Mouse (Mus musculus): ENCODE results near the gene Tspan31. TPM values are rescaled to one million over a fixed set of nuclear protein-coding genes. Genes with fewer than 3 reads are reported as not detected.
A peak's percentile ranks its signal among the peaks of the same experiment; 100 is the strongest.
"Not testable (repeated sequence)": the region's sequence is repeated elsewhere in the genome, so short reads cannot be mapped to it uniquely, and the experiment has no call there.

Tspan31 gene
- total RNA-seq, 2 experiments from 2014 or later = 49.2 to 49.7 TPM

DNA sequence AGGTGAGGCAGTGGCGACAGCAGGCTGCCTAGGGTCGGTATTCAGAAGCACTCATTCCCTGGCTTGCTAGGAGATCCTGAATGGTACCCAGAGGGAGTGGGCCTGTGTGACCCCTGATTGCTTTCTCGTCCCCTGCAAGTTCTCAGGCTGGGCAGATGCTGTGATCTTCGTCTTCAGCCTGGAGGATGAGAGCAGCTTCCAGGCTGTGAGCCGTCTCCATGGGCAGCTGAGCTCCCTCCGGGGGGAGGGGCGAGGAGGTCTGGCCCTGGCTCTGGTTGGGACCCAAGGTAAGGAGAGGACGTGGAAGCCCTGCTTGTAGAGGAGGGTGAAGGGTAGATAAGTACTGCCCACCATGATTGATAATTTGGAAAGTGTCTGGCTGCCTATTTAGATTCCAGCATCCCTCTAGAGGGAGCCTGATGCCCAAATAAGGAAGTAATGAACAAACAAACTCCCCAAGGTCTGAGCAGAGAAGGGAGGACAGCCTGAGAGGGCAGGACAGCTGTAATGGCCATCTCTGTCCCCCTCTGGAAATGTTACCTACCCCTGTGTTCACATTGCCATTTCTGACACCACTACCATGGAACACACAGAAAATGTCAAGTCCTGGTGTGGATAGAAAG lies 13.3 kb upstream of the Tspan31 start:
- no peak for DNase-seq

GRCm38 (mm10) chr10:127081996-127082620 lies 12.0 kb upstream of the Tspan31 start:
- no peak for DNase-seq

- DNase-seq = peak; percentile 61
These were observed 11.1 kb upstream of the Tspan31 start for GRCm38 (mm10) chr10:127080901-127081780.

DNA sequence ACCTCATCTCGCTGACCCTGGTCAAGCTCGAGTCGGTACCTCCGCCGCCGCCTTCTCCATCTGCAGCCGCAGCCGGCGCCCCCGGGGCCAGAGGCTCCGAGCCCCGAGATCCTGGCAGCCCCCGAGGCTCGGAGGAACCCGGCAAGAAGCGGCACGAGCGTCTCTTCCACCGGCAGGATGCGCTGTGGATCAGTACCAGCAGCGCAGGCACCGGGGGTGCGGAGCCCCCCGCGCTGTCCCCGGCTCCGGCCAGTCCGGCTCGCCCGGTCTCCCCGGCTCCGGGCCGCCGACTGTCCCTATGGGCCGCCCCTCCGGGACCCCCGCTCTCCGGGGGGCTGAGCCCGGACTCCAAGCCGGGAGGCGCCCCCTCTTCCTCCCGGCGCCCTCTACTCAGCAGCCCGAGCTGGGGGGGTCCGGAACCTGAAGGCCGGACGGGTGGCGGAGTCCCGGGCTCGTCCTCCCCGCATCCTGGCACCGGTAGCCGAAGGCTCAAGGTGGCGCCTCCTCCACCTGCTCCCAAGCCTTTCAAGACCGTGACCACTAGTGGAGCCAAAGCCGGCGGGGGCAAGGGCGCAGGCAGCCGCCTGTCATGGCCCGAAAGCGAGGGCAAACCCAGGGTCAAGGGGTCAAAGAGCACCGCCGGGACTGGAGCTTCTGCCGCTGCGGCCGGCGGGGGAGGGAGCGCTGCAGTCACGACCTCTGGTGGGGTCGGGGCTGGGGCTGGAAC lies 9.8 kb upstream of the Tspan31 start:
- DNase-seq = peak; percentile 35

- peak; percentile 57 for DNase-seq
These were observed 8.9 kb upstream of the Tspan31 start for GRCm38 (mm10) chr10:127078677-127079575.

GRCm38 (mm10) chr10:127078001-127078676 lies 8.1 kb upstream of the Tspan31 start:
- DNase-seq = no peak

- no peak for DNase-seq
These were observed 7.5 kb upstream of the Tspan31 start for GRCm38 (mm10) chr10:127077515-127077914.

DNA sequence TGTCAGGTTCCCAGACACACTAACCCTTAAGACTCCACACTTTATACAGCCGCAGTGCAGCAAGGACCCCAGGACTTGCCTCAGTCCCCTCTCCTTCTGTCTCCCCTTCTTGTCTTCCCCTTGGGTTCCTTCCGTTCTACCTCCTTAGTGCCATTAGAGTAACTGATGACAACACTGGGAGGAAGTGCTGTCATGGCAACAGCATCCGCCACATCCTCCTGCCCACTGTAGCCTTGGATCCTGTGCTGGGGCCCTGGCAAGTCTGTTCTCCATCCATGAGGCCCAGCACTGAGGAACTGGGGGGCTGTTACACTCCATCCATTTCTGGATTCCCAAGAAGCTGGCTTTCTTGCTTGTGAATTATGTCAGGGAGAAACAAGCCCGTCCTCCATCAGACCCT lies 6.0 kb upstream of the Tspan31 start:
- DNase-seq = no peak

GRCm38 (mm10) chr10:127075651-127076050 lies 5.6 kb upstream of the Tspan31 start:
- DNase-seq = no peak

DNA sequence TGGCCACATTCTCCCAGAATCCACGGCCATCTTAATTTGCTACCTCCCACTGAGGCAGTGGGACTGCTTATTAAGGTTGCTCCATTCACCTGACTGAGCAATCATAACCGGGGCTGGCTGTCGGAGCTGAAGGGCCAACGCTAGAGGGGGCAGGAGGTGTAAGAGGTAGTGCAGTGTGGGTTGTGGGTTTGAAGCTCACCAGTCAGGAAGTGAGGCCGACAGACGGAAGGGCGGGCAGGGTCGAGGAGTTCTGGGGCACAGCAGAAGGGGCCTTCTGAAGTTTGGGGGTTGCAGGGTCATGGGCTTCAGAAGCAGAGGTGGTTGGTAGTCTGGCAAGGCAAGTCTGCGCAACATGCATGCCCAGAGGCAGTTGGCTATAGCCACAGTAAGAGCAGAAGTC lies 5.0 kb upstream of the Tspan31 start, which contains the start of gene Agap2:
TSS of gene Agap2 (plus strand) at position 205 of the 400 bp plus-strand sequence.
- no peak for DNase-seq

DNA sequence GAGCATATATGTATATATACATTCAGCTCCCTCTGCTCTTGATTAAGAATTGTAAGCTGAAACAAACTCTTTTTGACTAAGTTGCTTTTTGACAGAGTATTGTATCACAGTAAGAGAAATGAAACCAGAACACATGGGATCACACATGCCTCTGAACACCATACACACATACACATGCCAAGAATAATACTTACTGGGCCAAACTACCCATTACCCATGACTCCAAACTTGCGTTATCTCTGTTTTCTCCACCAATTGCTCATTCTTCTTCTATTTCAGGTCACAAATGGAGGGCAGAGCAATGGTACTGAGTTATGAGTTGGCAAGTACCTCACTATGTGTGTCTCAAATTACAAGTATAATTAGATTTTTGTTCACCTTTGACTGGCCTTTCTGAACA lies 3.9 kb upstream of the Tspan31 start:
- DNase-seq = no peak

GRCm38 (mm10) chr10:127072969-127073368 lies 2.9 kb upstream of the Tspan31 start:
- DNase-seq = not testable (repeated sequence)

- DNase-seq = not testable (repeated sequence)
These were observed 2.2 kb upstream of the Tspan31 start for GRCm38 (mm10) chr10:127072270-127072669.

DNA sequence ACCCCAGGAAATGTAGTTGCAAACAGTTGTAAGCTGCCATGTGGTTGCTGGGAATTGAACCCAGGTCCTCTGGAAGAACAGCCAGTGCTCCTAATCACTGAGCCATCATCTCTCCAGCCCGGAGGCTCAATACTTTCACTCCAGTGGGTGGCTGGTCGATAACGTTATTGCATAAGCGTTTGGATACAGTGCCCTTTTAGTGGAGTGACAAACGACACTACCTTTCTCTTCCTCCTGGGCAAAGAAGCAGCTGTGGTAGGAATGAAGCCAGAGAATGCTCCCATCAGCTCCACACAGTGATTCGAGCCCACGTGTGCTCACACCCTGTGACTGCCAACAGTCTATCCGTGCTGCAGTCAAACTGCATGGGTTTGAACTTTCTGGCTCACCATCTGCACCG lies 1.1 kb upstream of the Tspan31 start:
- DNase-seq = no peak

DNA sequence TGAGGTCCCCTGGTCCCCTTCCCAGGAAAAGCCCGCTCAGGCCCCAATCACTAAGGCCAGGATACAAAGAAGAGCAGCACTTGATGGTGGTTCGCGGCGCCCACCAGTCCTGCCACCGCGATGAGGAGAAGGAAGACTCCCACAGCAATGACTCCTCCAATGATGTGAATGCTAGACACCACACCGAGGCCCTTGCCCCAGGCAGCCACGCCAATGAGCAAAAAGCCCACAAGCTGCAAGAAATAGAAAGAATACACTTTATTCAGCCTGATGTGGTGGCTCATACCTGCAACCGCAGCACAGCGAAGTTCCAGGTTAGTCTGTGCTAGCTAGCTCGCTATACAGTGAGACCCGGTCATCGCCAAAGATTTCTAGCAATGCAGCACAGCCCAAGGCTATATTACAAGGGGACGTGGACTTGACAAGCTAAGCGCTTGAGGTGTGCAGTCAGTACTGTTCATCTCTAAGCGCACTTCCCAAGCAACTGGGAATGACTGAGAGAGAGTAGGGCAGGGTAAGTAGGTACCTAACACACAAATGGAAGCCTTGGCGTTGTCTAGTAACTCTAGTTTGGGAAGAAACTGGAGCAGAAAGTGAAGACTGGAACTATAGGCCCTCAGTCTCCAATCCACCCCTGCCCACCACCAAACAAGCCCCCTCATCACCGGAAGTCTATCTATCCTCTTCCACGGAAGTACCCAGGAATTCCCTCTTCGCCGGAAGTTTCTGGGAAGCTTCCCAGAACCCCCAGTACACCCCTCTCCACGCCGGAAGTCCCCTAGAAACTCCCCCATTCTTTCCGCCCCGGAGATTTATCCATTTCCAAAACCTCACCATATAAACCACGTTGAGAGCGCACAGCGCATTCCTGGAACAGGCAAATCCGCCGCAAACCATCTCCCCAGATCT lies 529 bp downstream of the Tspan31 start:
- no peak for DNase-seq

DNA sequence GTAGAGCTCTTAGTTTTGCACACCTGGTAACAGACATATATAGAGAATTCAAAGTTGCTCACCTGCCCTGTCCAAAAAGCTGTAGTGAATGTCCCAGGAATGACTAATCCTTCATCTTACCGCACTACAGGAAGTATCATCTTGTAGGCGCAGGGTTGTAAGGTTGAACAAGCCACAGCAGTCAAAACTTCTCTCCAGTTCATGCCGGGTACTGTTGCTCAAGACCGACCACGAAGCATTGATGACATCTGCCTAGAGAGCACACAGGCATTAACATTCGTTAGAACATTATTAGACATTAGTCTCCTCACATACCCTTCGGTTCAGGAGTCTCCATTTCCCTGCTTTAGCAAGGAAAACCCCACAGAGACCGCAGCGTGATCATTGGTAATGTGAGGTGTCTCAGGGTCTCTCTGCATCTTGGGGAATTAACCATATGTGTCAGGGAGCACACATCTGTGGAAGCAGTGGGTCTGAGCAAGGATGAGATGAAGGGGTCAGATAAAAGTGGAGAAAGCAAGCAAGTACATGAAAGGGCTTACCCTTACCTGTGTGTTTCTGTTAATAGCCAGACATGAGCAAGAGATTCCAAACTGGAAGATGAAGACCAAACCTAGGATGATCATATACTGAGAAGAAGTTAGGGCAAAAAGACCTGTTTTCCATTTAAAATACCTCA lies 1.6 kb downstream of the Tspan31 start:
- no peak for DNase-seq

GRCm38 (mm10) chr10:127066519-127067018 lies 3.5 kb downstream of the Tspan31 start:
- no peak for DNase-seq

DNA sequence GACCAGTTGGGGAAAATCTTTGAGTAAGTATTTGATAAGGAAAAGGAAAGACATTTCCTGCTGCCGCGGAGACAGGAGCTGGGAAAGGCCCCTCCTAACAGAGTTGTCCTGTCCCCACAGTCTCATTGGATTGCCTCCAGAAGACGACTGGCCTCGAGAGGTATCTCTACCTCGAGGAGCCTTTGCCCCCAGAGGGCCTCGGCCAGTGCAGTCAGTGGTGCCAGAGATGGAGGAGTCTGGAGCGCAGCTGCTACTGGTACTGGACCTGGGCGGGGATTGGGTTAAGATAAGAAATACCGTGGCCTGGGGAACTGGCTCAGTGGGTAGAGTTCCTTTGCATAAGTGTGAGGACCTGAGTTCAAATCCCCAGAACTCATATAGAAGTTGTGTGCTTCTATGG lies 4.1 kb downstream of the Tspan31 start:
- no peak for DNase-seq

Measured in heart, postnatal 4 days (tissue).